In genomic region chr3:109051056-109051945, GRCm38 (mm10) we compare ENCODE assay signal across 8 mouse cellular contexts. TPM values are rescaled to one million over a fixed set of nuclear protein-coding genes. Genes with fewer than 3 reads are reported as not detected.
DNase-seq lines count a peak whose midpoint lies in the region; ATAC-seq and TF ChIP-seq lines count a peak whose summit lies in the region.

No protein-coding gene starts in this region.

- H3K9ac ChIP-seq in lung, embryonic 14.5 days = no peak overlapping the region
- H3K9ac ChIP-seq in intestine, postnatal 0 days (ENCODE audit: low read depth, low read length) = no peak overlapping the region

- peak; percentile 68 for ATAC-seq in lung, embryonic 14.5 days (ENCODE audit: insufficient read depth)
- peak; percentile 71 for ATAC-seq in granulocyte monocyte progenitor cell, adult 5-6 weeks (replicated peaks; ENCODE audit: poor library complexity, severe bottlenecking)
- peak; percentile 95 for ATAC-seq in intestine, postnatal 0 days
- 0 out of 2 replicates have a peak, but pooled peaks have one; percentile 26 for ATAC-seq in neutrophil, adult 5-6 weeks (ENCODE audit: extremely low read depth, insufficient number of reproducible peaks, low FRiP score, poor library complexity, severe bottlenecking)

- H3K4me2 ChIP-seq in lung, embryonic 14.5 days = 0 out of 2 replicates have a peak overlapping the region, but pooled peaks have one; percentile 25
- H3K4me2 ChIP-seq in intestine, postnatal 0 days (replicated peaks; ENCODE audit: low read depth) = peak overlapping the region; percentile 42

- no peak overlapping the region for H3K27ac ChIP-seq in lung, embryonic 14.5 days (ENCODE audit: low read depth)
- peak overlapping the region; percentile 61; the same call in 1 of the 2 replicates for H3K27ac ChIP-seq in intestine, postnatal 0 days (ENCODE audit: low read depth, low read length)

- H3K27me3 ChIP-seq in lung, embryonic 14.5 days (ENCODE audit: insufficient read depth, low read length) = no peaks in the 10 kb centered on the region
- H3K27me3 ChIP-seq in intestine, postnatal 0 days (replicated peaks; ENCODE audit: control insufficient read depth, insufficient read depth, low read length) = no peaks in the 10 kb centered on the region

- DNase-seq in lung, embryonic 14.5 days = peak; percentile 43
- DNase-seq in lung, postnatal 25 days (ENCODE audit: low spot score) = no peak
- DNase-seq in spleen, postnatal 4 days (ENCODE audit: low spot score in 2 of 2) = no peak
- no peak for DNase-seq in right cerebral cortex, postnatal 10 days (ENCODE audit: low spot score in 2 of 2)
- DNase-seq in Muller cell, postnatal 12 days (ENCODE audit: inconsistent ontology term) = no peak

- no peak overlapping the region for H3K4me3 ChIP-seq in lung, embryonic 14.5 days (ENCODE audit: low read depth, low read length)
- H3K4me3 ChIP-seq in intestine, postnatal 0 days (ENCODE audit: low read depth, low read length) = no peak overlapping the region

- peak; percentile 38 for TF ChIP-seq CTCF in lung, embryonic 14.5 days (IDR thresholded peaks at IDR 0.05; ENCODE audit: low read depth)
- peak; percentile 68 for TF ChIP-seq CTCF in intestine, postnatal 0 days (IDR thresholded peaks at IDR 0.05; ENCODE audit: low read depth)

- H3K4me1 ChIP-seq in lung, embryonic 14.5 days (ENCODE audit: insufficient read depth) = peaks cover 11% of the 10 kb centered on the region
- H3K4me1 ChIP-seq in intestine, postnatal 0 days (replicated peaks; ENCODE audit: control insufficient read depth, insufficient read depth, low read length) = no peaks in the 10 kb centered on the region

- H3K9me3 ChIP-seq in lung, embryonic 14.5 days (ENCODE audit: low read depth, low read length) = no peaks in the 10 kb centered on the region
- H3K9me3 ChIP-seq in intestine, postnatal 0 days (ENCODE audit: control insufficient read depth) = no peaks in the 10 kb centered on the region

- H3K36me3 ChIP-seq in lung, embryonic 14.5 days (ENCODE audit: insufficient read depth) = no peaks in the 10 kb centered on the region
- no peaks in the 10 kb centered on the region for H3K36me3 ChIP-seq in intestine, postnatal 0 days (ENCODE audit: control insufficient read depth, insufficient read depth)

- WGBS in lung, embryonic 14.5 days = 20% methylated on average over 11 of the region's 11 CpGs
- WGBS in intestine, postnatal 0 days = 14% methylated on average over 11 of the region's 11 CpGs

RNA-seq across cellular contexts. Expression of gene Fam102b, which starts 23.9 kb away (rescaled TPM):
- polyA plus RNA-seq in lung, embryonic 14.5 days (2014; fragmentation: Nextera tagmentation; extraction: Ambion mirVana) = 16.6 and 18.0 TPM in 2 replicates
- 28.8 and 29.1 TPM in 2 replicates for total RNA-seq in granulocyte monocyte progenitor cell, adult 5-6 weeks (2014; fragmentation: Nextera tagmentation)
- total RNA-seq in granulocyte monocyte progenitor cell, adult 5-6 weeks (2017) = 32.2 and 33.7 TPM in 2 replicates
- 7.9 and 8.2 TPM in 2 replicates for polyA plus RNA-seq in intestine, postnatal 0 days (2015; fragmentation: Nextera tagmentation; extraction: Ambion mirVana)
- 19.4 and 22.7 TPM in 2 replicates for total RNA-seq in neutrophil, adult 5-6 weeks (2017)

RNA-seq across cellular contexts. Expression of gene Slc25a54, which starts 29.0 kb away (rescaled TPM):
- not detected in 2 replicates for polyA plus RNA-seq in lung, embryonic 14.5 days (2014; fragmentation: Nextera tagmentation; extraction: Ambion mirVana)
- total RNA-seq in granulocyte monocyte progenitor cell, adult 5-6 weeks (2014; fragmentation: Nextera tagmentation) = not detected in 2 replicates
- total RNA-seq in granulocyte monocyte progenitor cell, adult 5-6 weeks (2017) = not detected in 2 replicates
- not detected in 2 replicates for polyA plus RNA-seq in intestine, postnatal 0 days (2015; fragmentation: Nextera tagmentation; extraction: Ambion mirVana)
- not detected in 2 replicates for total RNA-seq in neutrophil, adult 5-6 weeks (2017)

Comparison
In these comparisons a context has a peak if more than half of its experiments do, and no peak if none do; other contexts are left out.
1. ATAC-seq: peak in every context shown above with its lines; median percentile 95 in intestine, postnatal 0 days; 71 in granulocyte monocyte progenitor cell, adult 5-6 weeks; 68 in lung, embryonic 14.5 days; 26 in neutrophil, adult 5-6 weeks.